Mouse (Mus musculus) limb, embryonic 11.5 days (tissue): Measurements from ENCODE around the gene Washc1. TPM values are rescaled to one million over a fixed set of nuclear protein-coding genes. Genes with fewer than 3 reads are reported as not detected.

Experiments
- ATAC-seq: fragments of 200-750 bp; cut with Nextera tagmentation; 2 replicates; pipeline ENCODE4 v1.8.0; 2017; ENCODE audit warnings: low read depth; ENCODE audit not compliant: insufficient number of reproducible peaks, low FRiP score, low TSS enrichment
- DNase-seq: peaks from one replicate; pipeline ENCODE4 v3.0.0-alpha.2; 2015; ENCODE audit warnings: low spot score
- H3K27ac ChIP-seq: fragments of 300-500 bp; sonication (generic); replicated peaks from 2 replicates; pipeline ENCODE4 v1.5.1; 2014; ENCODE audit warnings: low read depth, mild to moderate bottlenecking, low read length
- H3K27me3 ChIP-seq: fragments of 300-500 bp; sonication (generic); 2 replicates; pipeline ENCODE4 v1.6.1; 2014; ENCODE audit warnings: mild to moderate bottlenecking, low read length, mixed read lengths; ENCODE audit not compliant: control insufficient read depth, insufficient read depth
- H3K36me3 ChIP-seq: fragments of 300-500 bp; sonication (generic); 2 replicates; pipeline ENCODE4 v1.6.1; 2014; ENCODE audit warnings: mild to moderate bottlenecking, low read length, moderate library complexity, mixed read lengths; ENCODE audit not compliant: control insufficient read depth, insufficient read depth
- H3K4me1 ChIP-seq: fragments of 300-500 bp; sonication (generic); 2 replicates; pipeline ENCODE4 v1.6.1; 2014; ENCODE audit warnings: low read length, mixed read lengths; ENCODE audit not compliant: control insufficient read depth, insufficient read depth
- H3K4me2 ChIP-seq: fragments of 300-500 bp; sonication (generic); 2 replicates; pipeline ENCODE4 v1.6.1; 2014; ENCODE audit warnings: low read depth, mild to moderate bottlenecking, moderate library complexity; ENCODE audit not compliant: severe bottlenecking
- H3K4me3 ChIP-seq: fragments of 300-500 bp; sonication (generic); 2 replicates; pipeline ENCODE4 v1.5.1; 2014; ENCODE audit warnings: low read depth, low read length
- H3K9ac ChIP-seq: fragments of 300-500 bp; sonication (generic); 2 replicates; pipeline ENCODE4 v1.6.1; 2014; ENCODE audit warnings: mild to moderate bottlenecking, low read length
- H3K9me3 ChIP-seq: fragments of 300-500 bp; sonication (generic); 2 replicates; pipeline ENCODE4 v1.6.1; 2016; ENCODE audit warnings: low read length; ENCODE audit not compliant: control insufficient read depth
- WGBS: fragments of 180-500 bp; shearing (Covaris S2); extraction: QIAGEN DNeasy Blood & Tissue Kit; methylation state at CpG from one replicate; pipeline ENCODE4 v1.1.7; 2014; 5-methylcytosine and 5-hydroxymethylcytosine counted together
- polyA plus RNA-seq: library from polyadenylated mRNA; unstranded; fragments of >200 nt; fragmentation: Nextera tagmentation; extraction: Ambion mirVana; gene quantifications from 2 replicates; pipeline ENCODE4 v1.2.1, GENCODE M21; 2014

The Washc1 gene
- polyA plus RNA-seq, 1 experiment from 2014 or later: 34.4 TPM

- no peak for DNase-seq
- no peak overlapping the region for H3K27ac ChIP-seq
- H3K36me3 ChIP-seq: peaks cover 3% of the 10 kb centered on the region
- no peak overlapping the region for H3K9ac ChIP-seq
- no peak overlapping the region for H3K4me2 ChIP-seq
- H3K4me3 ChIP-seq: no peak overlapping the region
- no peak for ATAC-seq
- WGBS: 92% methylated on average over 1 of the region's 1 CpGs
- H3K4me1 ChIP-seq: no peaks in the 10 kb centered on the region
- H3K27me3 ChIP-seq: no peaks in the 10 kb centered on the region
- no peaks in the 10 kb centered on the region for H3K9me3 ChIP-seq
Measured at GRCm38 (mm10) chr17:66084486-66084885, 26.9 kb upstream of the Washc1 start.

- no peaks in the 10 kb centered on the region for H3K27me3 ChIP-seq
- H3K36me3 ChIP-seq: peaks cover 3% of the 10 kb centered on the region
- WGBS: 89% methylated on average over 1 of the region's 1 CpGs
- no peak overlapping the region for H3K4me2 ChIP-seq
- DNase-seq (no peak), ATAC-seq (no peak)
- H3K4me3 ChIP-seq: no peak overlapping the region
- no peaks in the 10 kb centered on the region for H3K9me3 ChIP-seq
- no peaks in the 10 kb centered on the region for H3K4me1 ChIP-seq
- no peak overlapping the region for H3K9ac ChIP-seq
- H3K27ac ChIP-seq: no peak overlapping the region
Measured at GRCm38 (mm10) chr17:66085038-66085437, 26.3 kb upstream of the Washc1 start.

- Histone ChIP-seq H3K27ac (no peak overlapping the region), H3K9ac (no peak overlapping the region), H3K9me3 (no peaks in the 10 kb centered on the region), H3K36me3 (peaks cover 3% of the 10 kb centered on the region), H3K4me3 (no peak overlapping the region), H3K27me3 (no peaks in the 10 kb centered on the region), H3K4me1 (no peaks in the 10 kb centered on the region), H3K4me2 (no peak overlapping the region)
- DNase-seq (no peak), ATAC-seq (no peak)
Measured at GRCm38 (mm10) chr17:66090251-66090650, 21.1 kb upstream of the Washc1 start.

- Histone ChIP-seq H3K4me2 (no peak overlapping the region), H3K4me1 (no peaks in the 10 kb centered on the region), H3K4me3 (no peak overlapping the region), H3K27me3 (no peaks in the 10 kb centered on the region), H3K9me3 (no peaks in the 10 kb centered on the region), H3K27ac (no peak overlapping the region), H3K9ac (no peak overlapping the region), H3K36me3 (peaks cover 3% of the 10 kb centered on the region)
- WGBS: 91% methylated on average over 2 of the region's 2 CpGs
- ATAC-seq (no peak), DNase-seq (no peak)
Measured at GRCm38 (mm10) chr17:66091392-66091791, 20.0 kb upstream of the Washc1 start.

- H3K27me3 ChIP-seq: no peaks in the 10 kb centered on the region
- no peak overlapping the region for H3K9ac ChIP-seq
- no peak overlapping the region for H3K4me3 ChIP-seq
- no peaks in the 10 kb centered on the region for H3K4me1 ChIP-seq
- WGBS: 87% methylated on average over 2 of the region's 2 CpGs
- H3K36me3 ChIP-seq: peaks cover 3% of the 10 kb centered on the region
- H3K9me3 ChIP-seq: no peaks in the 10 kb centered on the region
- no peak for DNase-seq
- H3K4me2 ChIP-seq: no peak overlapping the region
- no peak overlapping the region for H3K27ac ChIP-seq
- no peak for ATAC-seq
Measured at GRCm38 (mm10) chr17:66092065-66092464, 19.3 kb upstream of the Washc1 start.

- 89% methylated on average over 3 of the region's 3 CpGs for WGBS
- Histone ChIP-seq H3K27me3 (no peaks in the 10 kb centered on the region), H3K27ac (no peak overlapping the region), H3K9ac (no peak overlapping the region), H3K4me1 (no peaks in the 10 kb centered on the region), H3K4me3 (no peak overlapping the region), H3K9me3 (no peaks in the 10 kb centered on the region), H3K36me3 (no peaks in the 10 kb centered on the region; the same call in 1 of the 2 replicates), H3K4me2 (no peak overlapping the region)
- ATAC-seq (no peak), DNase-seq (no peak)
Measured at GRCm38 (mm10) chr17:66092664-66093063, 18.7 kb upstream of the Washc1 start.

- Histone ChIP-seq H3K27me3 (no peaks in the 10 kb centered on the region), H3K4me2 (peak overlapping the region; percentile 87), H3K4me3 (peak overlapping the region; percentile 92), H3K4me1 (peaks cover 6% of the 10 kb centered on the region), H3K27ac (peak overlapping the region; percentile 82), H3K36me3 (no peaks in the 10 kb centered on the region), H3K9ac (peak overlapping the region; percentile 95), H3K9me3 (no peaks in the 10 kb centered on the region; the same call in 1 of the 2 replicates)
- ATAC-seq (0 out of 2 replicates have a peak, but pooled peaks have one; percentile 6), DNase-seq (no peak)
- 1% methylated on average over 41 of the region's 41 CpGs for WGBS
Measured at GRCm38 (mm10) chr17:66100566-66101379, 10.6 kb upstream of the Washc1 start.

- Histone ChIP-seq H3K4me2 (peak within 1 kb of the TSS; percentile 87), H3K4me3 (peak within 1 kb of the TSS; percentile 92), H3K9me3 (no peaks in the 10 kb centered on the region; the same call in 1 of the 2 replicates), H3K27ac (peak within 1 kb of the TSS; percentile 82), H3K36me3 (no peaks in the 10 kb centered on the region), H3K9ac (peak within 1 kb of the TSS; percentile 95), H3K27me3 (no peaks in the 10 kb centered on the region), H3K4me1 (peaks cover 6% of the 10 kb centered on the region)
- ATAC-seq (peak; percentile 100), DNase-seq (peak; percentile 96)
- 1% methylated on average over 67 of the region's 67 CpGs for WGBS
Measured at GRCm38 (mm10) chr17:66101380-66102330, 9.7 kb upstream of the Washc1 start, which contains the start of gene Ndufv2. Ndufv2 (minus strand) TSS chr17:66101559.
